Mouse (Mus musculus) intestine, postnatal 0 days (tissue): ENCODE measurements around the gene Tssk2. TPM values are rescaled to one million over a fixed set of nuclear protein-coding genes. Genes with fewer than 3 reads are reported as not detected.

Experiments
- ATAC-seq: fragments of 200-750 bp; cut with Nextera tagmentation; 2 replicates; pipeline ENCODE4 v1.8.0; 2017; ENCODE audit warnings: mild to moderate bottlenecking, moderate TSS enrichment, moderate library complexity
- H3K27ac ChIP-seq: fragments of 300-500 bp; sonication (generic); 2 replicates; pipeline ENCODE4 v1.5.1; 2014; ENCODE audit warnings: mild to moderate bottlenecking, low read depth, low read length, moderate library complexity
- H3K27me3 ChIP-seq: fragments of 300-500 bp; sonication (generic); replicated peaks from 2 replicates; pipeline ENCODE4 v1.6.1; 2014; ENCODE audit warnings: low read length, mixed read lengths; ENCODE audit not compliant: control insufficient read depth, insufficient read depth
- H3K36me3 ChIP-seq: fragments of 300-500 bp; sonication (generic); 2 replicates; pipeline ENCODE4 v1.6.1; 2014; ENCODE audit warnings: mild to moderate bottlenecking, moderate library complexity; ENCODE audit not compliant: control insufficient read depth, insufficient read depth
- H3K4me1 ChIP-seq: fragments of 300-500 bp; sonication (generic); replicated peaks from 2 replicates; pipeline ENCODE4 v1.6.1; 2014; ENCODE audit warnings: antibody characterized with exemption, low read length, mixed read lengths; ENCODE audit not compliant: control insufficient read depth, insufficient read depth
- H3K4me2 ChIP-seq: fragments of 300-500 bp; sonication (generic); replicated peaks from 2 replicates; pipeline ENCODE4 v1.6.1; 2014; ENCODE audit warnings: low read depth, mild to moderate bottlenecking, moderate library complexity
- H3K4me3 ChIP-seq: fragments of 300-500 bp; sonication (generic); 2 replicates; pipeline ENCODE4 v1.5.1; 2014; ENCODE audit warnings: low read depth, low read length
- H3K9ac ChIP-seq: fragments of 300-500 bp; sonication (generic); 2 replicates; pipeline ENCODE4 v1.6.1; 2014; ENCODE audit warnings: mild to moderate bottlenecking, low read depth, low read length
- H3K9me3 ChIP-seq: fragments of 300-500 bp; sonication (generic); 2 replicates; pipeline ENCODE4 v1.6.1; 2016; ENCODE audit warnings: mixed run types; ENCODE audit not compliant: control insufficient read depth
- CTCF ChIP-seq: sonication (generic); IDR thresholded peaks from 2 replicates; pipeline ENCODE4 v1.5.1; 2016; ENCODE audit warnings: low read depth, mild to moderate bottlenecking, control low read depth, antibody characterized with exemption, moderate library complexity
- WGBS: fragments of 180-500 bp; shearing (Covaris S2); extraction: QIAGEN DNeasy Blood & Tissue Kit; methylation state at CpG from one replicate; pipeline ENCODE4 v1.1.7; 2014; 5-methylcytosine and 5-hydroxymethylcytosine counted together
- polyA plus RNA-seq: library from polyadenylated mRNA; unstranded; fragments of >200 nt; fragmentation: Nextera tagmentation; extraction: Ambion mirVana; gene quantifications from 2 replicates; pipeline ENCODE4 v1.2.1, GENCODE M21; 2015

The Tssk2 gene
- not detected in 2 replicates for polyA plus RNA-seq

GRCm38 (mm10) chr16:17898462-17898861 is at the start of gene Tssk2, which contains the start of gene Dgcr2:
Tssk2 (plus strand) TSS chr16:17898637.
Dgcr2 (minus strand) TSS chr16:17898562.
- H3K9me3 ChIP-seq: no peaks in the 10 kb centered on the region
- no peaks in the 10 kb centered on the region for H3K27me3 ChIP-seq
- H3K4me1 ChIP-seq: no peaks in the 10 kb centered on the region
- no peak within 1 kb of the TSS for H3K27ac ChIP-seq
- WGBS: 89% methylated on average over 14 of the region's 14 CpGs
- no peak within 1 kb of the TSS for H3K4me2 ChIP-seq
- no peak for TF ChIP-seq CTCF
- H3K4me3 ChIP-seq: no peak within 1 kb of the TSS
- no peak for ATAC-seq
- peaks cover 38% of the 10 kb centered on the region for H3K36me3 ChIP-seq
- no peak within 1 kb of the TSS for H3K9ac ChIP-seq

- H3K9ac ChIP-seq: no peak overlapping the region
- WGBS: 18% methylated on average over 1 of the region's 1 CpGs
- no peak overlapping the region for H3K4me2 ChIP-seq
- H3K9me3 ChIP-seq: no peaks in the 10 kb centered on the region
- H3K27me3 ChIP-seq: no peaks in the 10 kb centered on the region
- TF ChIP-seq CTCF: peak; percentile 88
- H3K4me3 ChIP-seq: no peak overlapping the region
- no peak overlapping the region for H3K27ac ChIP-seq
- no peak for ATAC-seq
- H3K36me3 ChIP-seq: peaks cover 86% of the 10 kb centered on the region
- H3K4me1 ChIP-seq: no peaks in the 10 kb centered on the region
Observed at GRCm38 (mm10) chr16:17848928-17849327, 49.5 kb upstream of the Tssk2 start.

GRCm38 (mm10) chr16:17849486-17849885 is 49.0 kb upstream of the Tssk2 start:
- Histone ChIP-seq H3K9me3 (no peaks in the 10 kb centered on the region), H3K27ac (no peak overlapping the region), H3K36me3 (peaks cover 86% of the 10 kb centered on the region), H3K27me3 (no peaks in the 10 kb centered on the region), H3K4me1 (no peaks in the 10 kb centered on the region), H3K4me3 (no peak overlapping the region), H3K4me2 (no peak overlapping the region), H3K9ac (no peak overlapping the region)
- WGBS: 83% methylated on average over 6 of the region's 6 CpGs
- no peak for TF ChIP-seq CTCF
- no peak for ATAC-seq

- no peak for TF ChIP-seq CTCF
- H3K4me1 ChIP-seq: no peaks in the 10 kb centered on the region
- peaks cover 84% of the 10 kb centered on the region for H3K36me3 ChIP-seq
- H3K4me3 ChIP-seq: no peak overlapping the region
- no peaks in the 10 kb centered on the region for H3K9me3 ChIP-seq
- H3K27me3 ChIP-seq: no peaks in the 10 kb centered on the region
- ATAC-seq: no peak
- H3K27ac ChIP-seq: no peak overlapping the region
- H3K9ac ChIP-seq: no peak overlapping the region
- H3K4me2 ChIP-seq: no peak overlapping the region
- WGBS: 96% methylated on average over 5 of the region's 5 CpGs
Observed at GRCm38 (mm10) chr16:17851331-17851730, 47.1 kb upstream of the Tssk2 start.

GRCm38 (mm10) chr16:17851860-17852259 is 46.6 kb upstream of the Tssk2 start:
- Histone ChIP-seq H3K27me3 (no peaks in the 10 kb centered on the region), H3K4me2 (no peak overlapping the region), H3K27ac (no peak overlapping the region), H3K4me3 (no peak overlapping the region), H3K4me1 (no peaks in the 10 kb centered on the region), H3K9ac (no peak overlapping the region), H3K9me3 (no peaks in the 10 kb centered on the region), H3K36me3 (peaks cover 85% of the 10 kb centered on the region)
- TF ChIP-seq CTCF: no peak
- ATAC-seq: no peak
- 100% methylated on average over 1 of the region's 1 CpGs for WGBS

GRCm38 (mm10) chr16:17853263-17853662 is 45.2 kb upstream of the Tssk2 start:
- Histone ChIP-seq H3K4me2 (no peak overlapping the region), H3K36me3 (peaks cover 88% of the 10 kb centered on the region), H3K27ac (no peak overlapping the region), H3K4me3 (no peak overlapping the region), H3K9me3 (no peaks in the 10 kb centered on the region), H3K4me1 (no peaks in the 10 kb centered on the region), H3K27me3 (no peaks in the 10 kb centered on the region), H3K9ac (no peak overlapping the region)
- 83% methylated on average over 2 of the region's 2 CpGs for WGBS
- ATAC-seq: no peak
- TF ChIP-seq CTCF: no peak

GRCm38 (mm10) chr16:17857157-17857556 is 41.3 kb upstream of the Tssk2 start:
- no peaks in the 10 kb centered on the region for H3K27me3 ChIP-seq
- WGBS: 74% methylated on average over 7 of the region's 7 CpGs
- TF ChIP-seq CTCF: no peak
- H3K4me2 ChIP-seq: no peak overlapping the region
- H3K9me3 ChIP-seq: no peaks in the 10 kb centered on the region
- H3K4me1 ChIP-seq: no peaks in the 10 kb centered on the region
- no peak overlapping the region for H3K9ac ChIP-seq
- H3K4me3 ChIP-seq: no peak overlapping the region
- no peak for ATAC-seq
- peak overlapping the region; percentile 41; the same call in 1 of the 2 replicates for H3K27ac ChIP-seq
- H3K36me3 ChIP-seq: peaks cover 70% of the 10 kb centered on the region
